Mouse (Mus musculus) adrenal gland, postnatal 25 days (tissue): Measurements from ENCODE around the gene Sf1. TPM values are rescaled to one million over a fixed set of nuclear protein-coding genes. Genes with fewer than 3 reads are reported as not detected.

Experiments
- DNase-seq: peaks from one replicate; pipeline ENCODE4 v3.0.0; 2021; ENCODE audit warnings: mixed read lengths
- microRNA-seq, 2 experiments: library from miRNA; unstranded; fragments of <30 nt; microRNA quantifications; one replicate each; pipeline ENCODE4 v1.2.0; 2021
- total RNA-seq: library from RNA; stranded (reverse); gene quantifications from 2 replicates; pipeline ENCODE4 v1.2.3, GENCODE M21; 2021

Gene Sf1
- total RNA-seq, 1 experiment from 2014 or later: 211 TPM

DNA sequence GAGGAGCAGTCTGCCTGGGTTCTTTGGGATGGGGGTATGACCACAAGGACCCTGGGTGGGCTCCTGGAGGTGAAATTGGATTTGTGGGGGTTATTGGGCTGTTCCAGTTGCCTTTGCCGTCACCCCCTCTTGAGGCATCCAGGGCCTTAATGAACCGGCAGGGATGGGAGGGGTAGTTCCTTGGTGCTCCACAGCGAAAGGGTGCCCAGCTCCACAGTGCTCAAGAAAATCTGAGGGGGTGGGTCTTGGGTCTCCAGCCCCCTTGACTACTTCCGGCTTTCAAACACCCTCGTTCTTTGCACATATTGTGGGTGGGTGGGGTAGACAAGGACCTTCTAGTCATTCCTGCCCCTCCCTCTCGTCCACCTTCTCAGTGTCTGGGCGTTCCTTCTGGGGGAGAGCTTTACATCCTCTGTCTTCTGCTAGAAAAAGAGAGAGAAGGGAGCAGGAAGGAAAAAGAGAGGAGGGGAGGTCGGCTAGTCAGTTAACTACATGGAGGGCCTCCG, 56.4 kb downstream of the Sf1 start:
- no peak for DNase-seq

DNA sequence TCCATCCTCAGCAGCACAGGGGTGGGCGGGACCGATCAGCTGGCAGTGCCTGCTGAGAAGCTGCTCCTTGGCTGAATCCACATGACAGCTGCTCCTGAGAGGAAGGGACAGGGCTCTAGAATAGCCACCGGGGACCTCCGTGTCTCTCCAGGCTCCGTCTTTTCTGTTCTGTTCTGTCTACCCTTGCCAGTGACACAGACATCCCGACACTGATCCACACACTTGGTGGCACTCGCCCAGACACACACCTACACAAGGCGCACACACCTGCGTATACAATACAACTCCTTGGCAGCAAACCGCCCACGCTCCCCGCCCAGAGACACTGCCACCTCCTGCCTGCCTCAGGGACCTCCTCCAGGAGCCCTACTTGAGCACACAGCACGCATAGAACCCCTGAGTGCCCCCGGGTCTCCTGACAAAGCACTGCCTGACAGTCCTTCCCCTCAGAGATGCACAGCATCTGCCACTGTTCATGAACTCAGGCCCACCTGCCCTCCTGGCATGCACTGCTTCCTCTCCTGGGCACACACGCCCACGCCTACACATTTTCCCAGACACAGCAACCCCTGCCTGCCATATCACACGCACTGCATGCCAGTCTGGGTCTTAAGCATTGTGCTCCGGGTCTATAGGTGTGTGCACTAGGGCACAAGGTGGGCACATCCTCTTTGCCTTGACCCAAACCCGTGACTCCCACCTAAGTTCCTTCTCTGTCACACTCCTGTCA, 57.2 kb downstream of the Sf1 start:
- no peak for DNase-seq

DNA sequence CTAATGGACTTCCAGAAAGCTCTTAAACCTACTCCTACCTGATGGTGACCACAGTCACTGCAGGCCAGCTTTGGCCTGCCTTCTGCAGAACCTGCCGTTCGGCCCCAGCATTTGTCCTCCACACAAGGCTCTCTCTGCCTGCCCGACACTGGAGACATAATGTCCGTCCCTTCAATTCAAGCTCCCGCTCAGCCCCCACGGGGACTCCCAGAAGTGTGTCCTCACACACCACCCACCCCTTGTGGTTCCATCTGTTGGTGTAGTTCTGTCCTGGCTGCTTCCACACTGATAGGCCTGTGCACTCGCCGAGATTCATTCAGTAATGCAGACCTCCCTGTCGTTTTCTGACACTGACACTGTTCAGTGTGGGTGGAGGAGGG, 57.7 kb downstream of the Sf1 start:
- DNase-seq: no peak

DNA sequence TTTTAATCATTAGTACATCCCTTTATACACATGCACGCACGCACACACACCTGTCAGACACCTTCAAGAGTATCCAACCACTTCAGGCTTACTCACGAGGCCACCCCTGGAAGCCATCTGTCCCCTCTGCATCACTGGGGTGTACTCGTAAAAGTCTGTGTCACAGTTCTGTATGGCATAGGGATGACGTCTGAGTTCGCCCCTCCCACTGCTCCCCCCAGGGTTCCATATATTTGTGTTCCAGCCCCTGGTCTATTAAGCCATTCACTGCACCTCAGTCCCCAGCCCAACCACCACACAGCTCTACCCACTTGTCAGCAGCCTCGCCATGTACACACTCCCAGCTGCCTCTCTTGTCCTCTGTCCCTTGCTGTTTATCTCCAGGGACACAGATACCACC, 58.5 kb downstream of the Sf1 start:
- no peak for DNase-seq

DNA sequence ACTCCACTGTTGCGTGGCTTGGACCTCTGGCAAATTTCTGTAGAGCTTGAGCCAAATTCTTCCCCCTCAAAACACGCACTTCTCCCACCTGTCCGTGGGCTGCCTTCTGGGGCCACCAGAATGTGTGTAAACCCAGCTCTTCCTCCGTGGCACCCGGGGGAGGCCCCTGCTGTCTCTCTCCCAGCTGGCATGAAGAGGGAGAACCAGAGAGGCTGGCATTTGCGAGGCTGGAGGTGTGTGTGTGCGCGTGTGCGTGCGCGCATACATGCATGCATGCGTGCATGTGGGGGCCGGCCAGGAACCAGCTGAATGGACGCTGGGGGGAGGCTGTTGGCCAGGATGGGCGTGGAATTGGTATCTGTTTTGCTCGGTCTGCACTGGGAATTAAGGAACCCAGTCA, 59.8 kb downstream of the Sf1 start:
- no peak for DNase-seq

DNA sequence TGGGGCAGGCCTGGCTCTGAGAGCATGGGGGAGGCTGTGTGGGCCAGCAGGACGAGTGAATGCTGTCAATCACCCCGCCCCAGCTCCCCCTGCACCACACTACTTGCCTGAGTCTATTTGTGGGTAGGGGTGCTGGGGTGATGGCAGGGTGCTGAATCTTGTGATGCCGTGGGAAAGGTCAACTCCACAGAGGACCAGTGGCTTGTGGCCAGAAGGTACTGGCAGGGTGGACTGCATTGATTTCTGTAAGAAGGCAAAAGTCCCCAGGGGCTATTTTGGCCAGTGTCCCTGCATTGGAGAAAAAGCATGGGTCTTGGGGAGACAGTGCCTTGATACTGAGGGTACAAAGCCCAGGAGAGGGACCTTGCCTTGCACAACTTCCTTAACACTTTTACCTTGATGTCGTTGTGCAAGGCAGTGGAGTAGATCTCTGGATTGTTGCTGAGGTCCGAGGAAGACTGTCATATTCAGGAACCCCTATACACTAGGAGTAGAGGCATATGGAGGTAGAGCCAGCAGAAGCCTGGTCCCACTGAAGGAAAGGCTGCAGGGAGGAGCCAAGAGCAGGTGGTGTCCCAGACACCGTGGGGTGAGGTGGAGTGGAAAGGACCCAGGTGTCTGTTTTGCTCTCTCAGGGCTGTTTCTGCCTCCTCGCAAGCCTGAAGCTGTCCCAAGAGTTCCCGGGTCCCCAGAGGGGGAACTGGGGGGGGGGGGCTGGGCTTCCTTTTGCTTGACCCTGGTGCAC, 60.8 kb downstream of the Sf1 start:
- DNase-seq: no peak

DNA sequence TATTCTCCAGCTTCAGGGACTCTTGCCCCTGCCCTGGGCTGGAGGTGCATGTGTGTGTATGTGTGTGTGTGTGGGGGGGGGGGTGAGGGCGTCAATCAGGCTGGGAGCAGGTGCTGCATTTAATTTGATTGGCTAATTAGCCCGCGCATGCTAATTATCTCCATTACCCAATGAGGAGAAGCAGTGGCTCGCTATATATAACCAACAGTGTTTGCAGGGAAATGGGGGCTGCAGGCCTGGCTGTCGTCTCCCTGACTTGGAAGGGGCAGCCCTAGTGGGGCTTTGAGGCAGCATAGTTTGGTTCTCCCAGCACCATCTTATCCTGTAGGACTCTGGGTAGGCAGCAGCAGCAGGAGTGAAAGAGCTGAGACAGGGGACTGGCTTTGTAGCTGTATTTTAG, 62.1 kb downstream of the Sf1 start:
- no peak for DNase-seq

DNA sequence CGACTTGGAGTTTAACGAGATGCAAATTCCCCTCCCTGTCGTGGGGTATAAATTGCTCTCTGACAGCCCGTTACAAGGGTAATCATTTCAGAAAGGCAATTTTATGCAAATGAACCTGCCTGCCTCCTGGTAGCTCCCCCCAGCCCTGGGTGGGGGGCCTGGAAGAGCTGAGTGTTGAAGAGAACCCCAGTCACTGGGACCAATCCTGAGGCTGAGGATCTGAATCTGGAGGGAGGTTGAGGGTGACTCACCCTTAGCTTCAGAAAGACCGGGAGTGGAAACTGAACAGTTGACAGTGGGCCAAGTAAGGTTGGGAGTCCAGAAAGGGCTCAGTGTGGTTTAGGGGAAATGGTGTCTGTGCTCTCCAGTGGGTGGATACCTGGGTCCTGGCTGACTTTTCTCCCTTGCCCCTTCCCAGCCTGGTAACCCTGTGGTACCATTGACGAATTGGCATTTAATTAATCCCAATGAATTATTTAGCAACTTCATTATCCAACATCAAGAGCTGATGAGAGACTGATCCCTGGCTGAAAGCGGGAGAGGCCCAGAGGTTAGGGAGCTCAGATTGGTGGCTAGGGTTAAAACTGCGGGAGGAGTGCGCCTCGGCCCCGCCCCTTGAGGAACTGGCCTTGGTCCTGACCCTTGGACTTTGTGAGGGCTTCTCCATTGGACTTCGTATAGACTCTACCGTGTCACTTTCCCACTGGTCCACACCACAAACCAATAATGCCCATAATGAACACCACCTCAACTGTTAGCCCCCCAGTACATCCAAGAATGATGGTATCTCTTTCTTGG, 63.4 kb downstream of the Sf1 start:
- DNase-seq: peak; percentile 54

Small RNA genes within 50 kb of the gene (microRNA-seq; reads per million reads assigned to microRNA genes)
- 0 to 1.4 reads per million in 2 experiments for gene Mir6989

Other genes starting within 250 kb of the Sf1 start
- gene Sac3d1, start 245.0 kb upstream of the Sf1 start, total RNA-seq: 15.1 and 19.5 TPM in 2 replicates
- gene Snx15, start 235.4 kb upstream of the Sf1 start, total RNA-seq: 23.5 and 26.9 TPM in 2 replicates
- 1.00 and 2.1 TPM in 2 replicates for gene Batf2, start 222.7 kb upstream of the Sf1 start, total RNA-seq
- 74.5 and 74.7 TPM in 2 replicates for gene Arl2, start 222.1 kb upstream of the Sf1 start, total RNA-seq
- 0.76 and 2.9 TPM in 2 replicates for gene Majin, start 179.3 kb upstream of the Sf1 start, total RNA-seq
- 20.1 and 25.8 TPM in 2 replicates for gene Gpha2, start 137.3 kb upstream of the Sf1 start, total RNA-seq
- 95.5 and 103 TPM in 2 replicates for gene Ppp2r5b, start 127.8 kb upstream of the Sf1 start, total RNA-seq
- 33.8 and 47.0 TPM in 2 replicates for gene Atg2a, start 122.0 kb upstream of the Sf1 start, total RNA-seq
- gene Ehd1, start 87.0 kb upstream of the Sf1 start, total RNA-seq: 101 and 126 TPM in 2 replicates
- gene Cdc42bpg, start 57.2 kb upstream of the Sf1 start, total RNA-seq: 22.8 and 34.2 TPM in 2 replicates
- gene Men1, start 28.7 kb upstream of the Sf1 start, total RNA-seq: 60.1 and 69.7 TPM in 2 replicates
- 44.7 and 56.3 TPM in 2 replicates for gene Map4k2, start 22.6 kb upstream of the Sf1 start, total RNA-seq
- gene Pygm, start 20.7 kb downstream of the Sf1 start, total RNA-seq: 61.6 and 85.9 TPM in 2 replicates
- gene Rasgrp2, start 35.6 kb downstream of the Sf1 start, total RNA-seq: 37.6 and 39.5 TPM in 2 replicates
- 11.1 and 12.7 TPM in 2 replicates for gene Nrxn2, start 55.0 kb downstream of the Sf1 start, total RNA-seq
- not detected in 2 replicates for gene Slc22a12, start 179.3 kb downstream of the Sf1 start, total RNA-seq